Mouse (Mus musculus): ENCODE results near the gene Rbl1.
"Not testable (repeated sequence)": the region's sequence is repeated elsewhere in the genome, so short reads cannot be mapped to it uniquely, and the experiment has no call there.

Gene Rbl1

GRCm38 (mm10) chr2:157173555-157173954 is 30.8 kb downstream of the Rbl1 start:
- no peak for ATAC-seq (ENCODE audit: insufficient number of reproducible peaks, low FRiP score, low TSS enrichment)

GRCm38 (mm10) chr2:157172984-157173383 is 31.4 kb downstream of the Rbl1 start:
- ATAC-seq (ENCODE audit: insufficient number of reproducible peaks, low FRiP score, low TSS enrichment): no peak

GRCm38 (mm10) chr2:157170626-157171025 is 33.7 kb downstream of the Rbl1 start:
- no peak for ATAC-seq (ENCODE audit: insufficient number of reproducible peaks, low FRiP score, low TSS enrichment)

- no peak for ATAC-seq (ENCODE audit: insufficient number of reproducible peaks, low FRiP score, low TSS enrichment)
These were observed 34.2 kb downstream of the Rbl1 start for GRCm38 (mm10) chr2:157170166-157170565.

- ATAC-seq (ENCODE audit: insufficient number of reproducible peaks, low FRiP score, low TSS enrichment): no peak
These were observed 37.8 kb downstream of the Rbl1 start for GRCm38 (mm10) chr2:157166371-157167080.

- not testable (repeated sequence) for ATAC-seq (ENCODE audit: insufficient number of reproducible peaks, low FRiP score, low TSS enrichment)
These were observed 38.8 kb downstream of the Rbl1 start for GRCm38 (mm10) chr2:157165312-157166224.

- ATAC-seq (ENCODE audit: insufficient number of reproducible peaks, low FRiP score, low TSS enrichment): no peak
These were observed 40.2 kb downstream of the Rbl1 start for GRCm38 (mm10) chr2:157164101-157164500.

GRCm38 (mm10) chr2:157156079-157156478 is 48.3 kb downstream of the Rbl1 start:
- ATAC-seq (ENCODE audit: insufficient number of reproducible peaks, low FRiP score, low TSS enrichment): no peak

GRCm38 (mm10) chr2:157153235-157153634 is 51.1 kb downstream of the Rbl1 start:
- no peak for ATAC-seq (ENCODE audit: insufficient number of reproducible peaks, low FRiP score, low TSS enrichment)

GRCm38 (mm10) chr2:157148417-157148816 is 55.9 kb downstream of the Rbl1 start:
- ATAC-seq (ENCODE audit: insufficient number of reproducible peaks, low FRiP score, low TSS enrichment): no peak

GRCm38 (mm10) chr2:157147397-157148020 is 56.8 kb downstream of the Rbl1 start:
- no peak for ATAC-seq (ENCODE audit: insufficient number of reproducible peaks, low FRiP score, low TSS enrichment)

- ATAC-seq (ENCODE audit: insufficient number of reproducible peaks, low FRiP score, low TSS enrichment): no peak
These were observed 59.2 kb downstream of the Rbl1 start for GRCm38 (mm10) chr2:157145173-157145572.

- no peak for ATAC-seq (ENCODE audit: insufficient number of reproducible peaks, low FRiP score, low TSS enrichment)
These were observed 60.2 kb downstream of the Rbl1 start for GRCm38 (mm10) chr2:157144132-157144531.

- no peak for ATAC-seq (ENCODE audit: insufficient number of reproducible peaks, low FRiP score, low TSS enrichment)
These were observed 62.4 kb downstream of the Rbl1 start for GRCm38 (mm10) chr2:157141962-157142361.

- no peak for ATAC-seq (ENCODE audit: insufficient number of reproducible peaks, low FRiP score, low TSS enrichment)
These were observed 65.0 kb downstream of the Rbl1 start for GRCm38 (mm10) chr2:157139251-157139802.

- ATAC-seq (ENCODE audit: insufficient number of reproducible peaks, low FRiP score, low TSS enrichment): no peak
These were observed 65.5 kb downstream of the Rbl1 start for GRCm38 (mm10) chr2:157138808-157139207.

GRCm38 (mm10) chr2:157137959-157138731 is 66.2 kb downstream of the Rbl1 start:
- ATAC-seq (ENCODE audit: insufficient number of reproducible peaks, low FRiP score, low TSS enrichment): no peak

- no peak for ATAC-seq (ENCODE audit: insufficient number of reproducible peaks, low FRiP score, low TSS enrichment)
These were observed 67.7 kb downstream of the Rbl1 start for GRCm38 (mm10) chr2:157136646-157137045.

GRCm38 (mm10) chr2:157136176-157136575 is 68.2 kb downstream of the Rbl1 start:
- no peak for ATAC-seq (ENCODE audit: insufficient number of reproducible peaks, low FRiP score, low TSS enrichment)

- ATAC-seq (ENCODE audit: insufficient number of reproducible peaks, low FRiP score, low TSS enrichment): no peak
These were observed 68.7 kb downstream of the Rbl1 start for GRCm38 (mm10) chr2:157135529-157136120.

Data from cerebellum, adult (tissue).